ENCODE assay signal across 12 mouse cellular contexts in genomic region chr2:120114977-120115376, GRCm38 (mm10).
"Had no signal": no experiment of that assay in that cellular context is flagged by ENCODE, and none has a peak within 500 bp of the region (broad histone marks: within the 10 kb centered on the region; RNA-seq: fewer than 3 reads in every experiment).

No protein-coding gene starts in this region.

- H3K9me3 ChIP-seq: limb, embryonic 10.5 days; liver, embryonic 15.5 days; lung, embryonic 15.5 days; megakaryocyte, embryonic 14.5 days; midbrain, embryonic 12.5 days had no signal

- H3K4me1 ChIP-seq: limb, embryonic 10.5 days; midbrain, embryonic 12.5 days had no signal

- H3K36me3 ChIP-seq: limb, embryonic 10.5 days; liver, embryonic 15.5 days; lung, embryonic 15.5 days; midbrain, embryonic 12.5 days had no signal

- H3K4me3 ChIP-seq: left cerebral cortex, adult 2 months; limb, embryonic 10.5 days; liver, embryonic 15.5 days; lung, embryonic 15.5 days; midbrain, embryonic 12.5 days had no signal

- H3K4me2 ChIP-seq: liver, embryonic 15.5 days; lung, embryonic 15.5 days; midbrain, embryonic 12.5 days had no signal

- H3K27me3 ChIP-seq: liver, embryonic 15.5 days; lung, embryonic 15.5 days; megakaryocyte, embryonic 14.5 days; midbrain, embryonic 12.5 days had no signal

- H3K9ac ChIP-seq: liver, embryonic 15.5 days; lung, embryonic 15.5 days; midbrain, embryonic 12.5 days had no signal

- DNase-seq: kidney, postnatal 25 days; lung, postnatal 14 days; right cerebral cortex, adult 18-20 months; right cerebral cortex, postnatal 25 days; thymus, postnatal 4 days had no signal

- H3K27ac ChIP-seq: left cerebral cortex, adult 2 months; limb, embryonic 10.5 days; liver, embryonic 15.5 days; lung, embryonic 15.5 days; macrophage; midbrain, embryonic 12.5 days had no signal
